In genomic region chrX:49797213-49798019, GRCm38 (mm10) we compare ENCODE assay signal across 8 mouse cellular contexts. TPM values are rescaled to one million over a fixed set of nuclear protein-coding genes. Genes with fewer than 3 reads are reported as not detected.
DNase-seq lines count a peak whose midpoint lies in the region; ATAC-seq lines count a peak whose summit lies in the region.

TSS of gene Igsf1 (minus strand) at chrX:49797749.

- H3K4me3 ChIP-seq in heart, embryonic 13.5 days, result peak within 1 kb of the TSS; percentile 48

- H3K4me2 ChIP-seq in heart, embryonic 13.5 days, result peak within 1 kb of the TSS; percentile 72

- H3K36me3 ChIP-seq in heart, embryonic 13.5 days, result no peaks in the 10 kb centered on the region

- no peaks in the 10 kb centered on the region for H3K27me3 ChIP-seq in heart, embryonic 13.5 days (replicated peaks)

- DNase-seq in cerebellum, adult 18-20 months, result peak; percentile 1 to 2
- no peak for DNase-seq in cerebellum, adult 9-11 months
- DNase-seq in embryo, embryonic 11 days, result peak; percentile 77
- peak; percentile 53 for DNase-seq in kidney, postnatal 10 days
- DNase-seq in lung, adult 18-20 months, result peak; percentile 5 to 17
- DNase-seq in ovary, postnatal 36 days (ENCODE audit: low spot score), result peak; percentile 14
- DNase-seq in thymus, postnatal 36 days, result no peak

- no peak within 1 kb of the TSS for H3K27ac ChIP-seq in heart, embryonic 13.5 days (replicated peaks)

- H3K4me1 ChIP-seq in heart, embryonic 13.5 days, result no peaks in the 10 kb centered on the region

- ATAC-seq in heart, embryonic 13.5 days (ENCODE audit: extremely low read depth, insufficient number of reproducible peaks, low FRiP score, low TSS enrichment), result no peak

- peak within 1 kb of the TSS; percentile 50; the same call in 1 of the 2 replicates for H3K9ac ChIP-seq in heart, embryonic 13.5 days

- H3K9me3 ChIP-seq in heart, embryonic 13.5 days, result no peaks in the 10 kb centered on the region

- 18% methylated on average over 27 of the region's 28 CpGs for WGBS in heart, embryonic 13.5 days

RNA-seq across cellular contexts. Expression of gene Igsf1, which starts in this region (rescaled TPM):
- 3.2 and 4.0 TPM in 2 replicates for polyA plus RNA-seq in heart, embryonic 13.5 days (2015; fragmentation: Nextera tagmentation; extraction: Ambion mirVana)

Comparison
In these comparisons a context has a peak if more than half of its experiments do, and no peak if none do; other contexts are left out.
1. DNase-seq: peak in cerebellum, adult 18-20 months (2 of 2), embryo, embryonic 11 days (single experiment), kidney, postnatal 10 days (single experiment), lung, adult 18-20 months (2 of 2) and ovary, postnatal 36 days (single experiment); none in cerebellum, adult 9-11 months (single experiment) and thymus, postnatal 36 days (0 of 2).